Mouse (Mus musculus) E14TG2a.4 (cell line): ENCODE measurements around the gene Cxcr6.

Experiments used
- CTCF ChIP-seq: conservative IDR thresholded peaks from 2 replicates; pipeline ENCODE4 v1.5.1; 2014; ENCODE audit warnings: low read length
- NANOG ChIP-seq: IDR thresholded peaks from 2 replicates; pipeline ENCODE4 v1.6.1; 2014; ENCODE audit warnings: borderline replicate concordance, low read length, mixed read lengths
- POU5F1 ChIP-seq: IDR thresholded peaks from 2 replicates; pipeline ENCODE4 v1.6.1; 2014; ENCODE audit warnings: low read length, borderline replicate concordance

DNA sequence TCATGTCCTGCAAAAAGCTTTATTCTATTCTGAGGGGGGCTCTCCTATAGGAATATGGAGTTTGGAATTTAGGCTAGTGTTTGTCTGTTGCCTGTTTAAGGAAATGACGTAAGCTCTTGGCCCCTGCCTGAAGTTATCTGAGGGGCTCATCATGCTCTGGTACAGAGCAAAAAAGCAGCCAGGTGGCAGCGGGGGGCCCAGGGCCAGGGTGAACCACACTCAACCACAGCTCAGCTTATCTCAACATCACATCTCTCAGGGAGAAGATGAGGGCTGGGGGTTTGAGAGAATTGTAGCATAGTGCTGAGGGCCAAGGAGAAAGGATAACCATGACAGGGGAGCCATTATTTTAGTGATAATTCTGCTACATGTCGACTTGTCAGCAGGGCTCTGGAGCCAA is 49.5 kb upstream of the Cxcr6 start:
- TF ChIP-seq CTCF, result no peak
- no peak for TF ChIP-seq POU5F1
- no peak for TF ChIP-seq NANOG
